Mouse (Mus musculus) MEL (cell line): ENCODE measurements at regions not wholly inside any gene's neighbourhood (a gene's known extent, or its start where the extent isn't known, plus 50 kb on each side); places are given as distances from the start of the nearest gene placed in this dataset.

Experiments
- E2F4 ChIP-seq: IDR thresholded peaks from 2 replicates; pipeline ENCODE4 v1.6.1; 2011; ENCODE audit warnings: low read depth, low read length, improper control_type of control experiment, borderline replicate concordance
- GABPA ChIP-seq: IDR thresholded peaks from 2 replicates; pipeline ENCODE4 v1.6.1; 2012; ENCODE audit warnings: low read depth, mild to moderate bottlenecking, inconsistent platforms, low read length, improper control_type of control experiment, moderate library complexity
- MEF2A ChIP-seq: IDR thresholded peaks from 2 replicates; pipeline ENCODE4 v1.6.1; 2014; ENCODE audit warnings: low read depth, mild to moderate bottlenecking, inconsistent platforms, low read length, improper control_type of control experiment; ENCODE audit not compliant: poor library complexity, insufficient replicate concordance, severe bottlenecking; ENCODE audit errors: extremely low read depth
- ZMIZ1 ChIP-seq: IDR thresholded peaks from 2 replicates; pipeline ENCODE4 v1.6.1; 2012; ENCODE audit warnings: low read depth, mild to moderate bottlenecking, inconsistent platforms, low read length, improper control_type of control experiment, moderate library complexity

DNA sequence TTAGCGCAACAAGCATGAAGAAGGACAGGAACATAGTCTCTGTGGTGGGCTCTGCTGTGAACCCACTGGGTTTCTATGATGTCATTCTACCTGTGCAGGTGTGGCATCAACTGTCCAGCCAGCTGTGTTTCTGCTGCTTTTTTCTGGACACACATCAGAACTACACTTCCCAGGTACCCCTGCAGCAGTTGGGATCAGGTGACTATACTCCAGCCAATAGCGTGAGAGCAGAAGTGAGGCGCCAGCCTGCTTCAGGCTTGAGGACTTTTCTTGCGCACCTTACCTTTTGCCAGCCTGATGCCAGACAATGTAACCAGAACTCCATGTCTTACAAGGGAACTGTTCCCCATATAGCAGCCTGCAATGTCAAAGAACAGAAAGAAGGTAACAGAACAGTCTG lies 296.3 kb downstream of the Matn1 start:
- no peak for TF ChIP-seq ZMIZ1
- TF ChIP-seq MEF2A: no peak
- TF ChIP-seq E2F4: no peak
- TF ChIP-seq GABPA: no peak
